Mouse (Mus musculus): ENCODE measurements around the gene Slc45a1. TPM values are rescaled to one million over a fixed set of nuclear protein-coding genes. Genes with fewer than 3 reads are reported as not detected.

Slc45a1 gene
- polyA plus RNA-seq, 1 experiment from 2014 or later: 0.30 TPM

DNA sequence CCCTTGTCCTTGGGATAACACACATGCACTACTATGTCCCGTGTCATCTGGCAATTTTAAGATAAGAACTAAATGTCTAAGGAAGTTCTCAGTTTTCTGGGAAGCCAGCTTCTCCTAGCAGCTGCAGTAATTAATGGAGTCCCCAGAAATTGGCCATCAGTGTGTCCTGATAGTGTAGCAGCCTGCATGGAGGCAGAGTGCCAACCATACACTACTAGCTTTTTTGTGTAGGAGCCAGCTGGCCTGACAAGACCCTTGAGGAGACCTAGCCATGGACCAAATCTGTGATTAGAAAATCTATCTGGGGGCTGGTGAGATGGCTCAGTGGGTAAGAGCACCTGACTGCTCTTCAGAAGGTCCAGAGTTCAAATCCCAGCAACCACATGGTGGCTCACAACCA is 53.3 kb downstream of the Slc45a1 start:
- Histone ChIP-seq H3K27ac (peak overlapping the region; percentile 78), H3K27me3 (no peaks in the 10 kb centered on the region), H3K9me3 (replicated peaks) (no peaks in the 10 kb centered on the region), H3K4me1 (peaks cover 52% of the 10 kb centered on the region), H3K9ac (no peak overlapping the region), H3K4me2 (no peak overlapping the region), H3K4me3 (replicated peaks) (no peak overlapping the region), H3K36me3 (0 out of 2 replicates have a peak, but pooled peaks cover 11% of the 10 kb centered on the region)
- no peak for ATAC-seq (replicated peaks; ENCODE audit: low FRiP score)
- WGBS: 59% methylated on average over 1 of the region's 1 CpGs

DNA sequence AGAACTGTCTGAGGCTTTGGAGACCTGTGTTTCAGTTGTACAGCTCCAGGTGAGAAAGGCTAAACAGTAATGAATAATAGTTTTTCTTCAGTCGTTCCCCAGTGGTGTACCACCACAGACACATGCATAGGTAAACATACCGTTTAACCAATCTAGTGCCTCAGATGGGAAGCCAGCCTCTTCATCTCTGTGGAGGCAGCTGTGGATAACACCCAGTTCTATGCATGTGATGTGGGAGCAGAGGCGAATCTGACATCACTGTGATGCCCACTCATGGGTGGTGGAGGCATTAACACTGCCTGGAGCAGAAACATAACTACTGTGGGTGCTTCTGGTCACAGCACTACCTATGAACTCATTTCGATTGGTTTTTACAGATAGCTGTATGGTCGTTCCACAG is 56.0 kb downstream of the Slc45a1 start:
- Histone ChIP-seq H3K4me2 (no peak overlapping the region), H3K4me3 (replicated peaks) (no peak overlapping the region), H3K9ac (no peak overlapping the region), H3K36me3 (0 out of 2 replicates have a peak, but pooled peaks cover 11% of the 10 kb centered on the region), H3K27me3 (no peaks in the 10 kb centered on the region), H3K4me1 (peaks cover 78% of the 10 kb centered on the region), H3K9me3 (replicated peaks) (no peaks in the 10 kb centered on the region), H3K27ac (no peak overlapping the region)
- WGBS: 73% methylated on average over 5 of the region's 5 CpGs
- ATAC-seq (replicated peaks; ENCODE audit: low FRiP score): no peak

DNA sequence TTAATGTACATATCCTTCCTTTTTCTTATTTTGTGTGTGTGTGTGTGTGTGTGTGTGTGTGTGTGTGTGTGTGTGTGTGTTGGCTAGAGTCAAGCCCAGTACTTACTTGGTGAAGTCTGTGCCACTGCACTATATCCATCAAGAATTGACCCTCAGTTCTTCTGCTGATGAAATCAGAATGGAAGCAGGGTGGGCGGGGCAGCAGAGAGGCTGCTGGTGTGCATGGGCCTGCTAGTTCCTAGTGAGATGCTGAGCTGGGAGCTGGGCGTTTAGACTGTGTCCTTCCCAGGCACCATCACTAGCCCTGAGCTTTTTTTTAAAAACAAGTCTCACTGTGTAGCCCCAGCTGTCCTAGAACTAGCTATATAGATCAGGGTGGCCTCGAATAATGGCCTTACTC is 56.9 kb downstream of the Slc45a1 start:
- no peaks in the 10 kb centered on the region for H3K9me3 ChIP-seq (replicated peaks)
- WGBS: 71% methylated on average over 3 of the region's 3 CpGs
- H3K4me3 ChIP-seq (replicated peaks): no peak overlapping the region
- no peaks in the 10 kb centered on the region for H3K27me3 ChIP-seq
- no peak overlapping the region for H3K9ac ChIP-seq
- no peak overlapping the region for H3K4me2 ChIP-seq
- no peak for ATAC-seq (replicated peaks; ENCODE audit: low FRiP score)
- H3K4me1 ChIP-seq: peaks cover 84% of the 10 kb centered on the region
- 0 out of 2 replicates have a peak, but pooled peaks cover 9% of the 10 kb centered on the region for H3K36me3 ChIP-seq
- no peak overlapping the region for H3K27ac ChIP-seq

DNA sequence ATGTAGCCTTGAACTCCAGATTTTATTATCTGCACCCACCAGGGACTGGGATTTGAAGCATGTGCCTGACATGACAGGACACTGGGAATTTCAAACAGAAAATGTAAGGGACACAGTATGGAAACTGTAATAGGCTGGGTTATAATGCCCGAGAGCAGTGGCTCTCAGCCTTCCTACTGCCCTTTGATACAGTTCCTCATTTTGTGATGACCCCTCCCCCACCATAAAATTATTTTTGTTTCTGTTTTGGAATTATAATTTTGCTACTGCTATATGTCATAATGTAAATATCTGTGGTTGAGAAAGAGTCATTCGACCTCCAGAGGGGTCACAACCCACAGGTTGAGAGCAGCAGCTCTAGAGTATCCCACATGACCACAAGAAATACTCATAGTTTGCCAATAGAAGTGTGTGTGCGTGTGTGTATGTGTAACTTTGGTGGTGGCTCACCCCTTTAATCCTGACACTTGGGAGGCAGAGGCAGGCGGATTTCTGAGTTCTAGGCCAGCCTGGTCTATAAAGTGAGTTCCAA is 57.6 kb downstream of the Slc45a1 start:
- 0 out of 2 replicates have a peak, but pooled peaks cover 7% of the 10 kb centered on the region for H3K36me3 ChIP-seq
- no peak overlapping the region for H3K4me2 ChIP-seq
- no peak for ATAC-seq (replicated peaks; ENCODE audit: low FRiP score)
- H3K27ac ChIP-seq: no peak overlapping the region
- H3K4me1 ChIP-seq: peaks cover 84% of the 10 kb centered on the region
- H3K27me3 ChIP-seq: no peaks in the 10 kb centered on the region
- H3K9me3 ChIP-seq (replicated peaks): no peaks in the 10 kb centered on the region
- WGBS: 91% methylated on average over 4 of the region's 4 CpGs
- H3K9ac ChIP-seq: no peak overlapping the region
- H3K4me3 ChIP-seq (replicated peaks): no peak overlapping the region

DNA sequence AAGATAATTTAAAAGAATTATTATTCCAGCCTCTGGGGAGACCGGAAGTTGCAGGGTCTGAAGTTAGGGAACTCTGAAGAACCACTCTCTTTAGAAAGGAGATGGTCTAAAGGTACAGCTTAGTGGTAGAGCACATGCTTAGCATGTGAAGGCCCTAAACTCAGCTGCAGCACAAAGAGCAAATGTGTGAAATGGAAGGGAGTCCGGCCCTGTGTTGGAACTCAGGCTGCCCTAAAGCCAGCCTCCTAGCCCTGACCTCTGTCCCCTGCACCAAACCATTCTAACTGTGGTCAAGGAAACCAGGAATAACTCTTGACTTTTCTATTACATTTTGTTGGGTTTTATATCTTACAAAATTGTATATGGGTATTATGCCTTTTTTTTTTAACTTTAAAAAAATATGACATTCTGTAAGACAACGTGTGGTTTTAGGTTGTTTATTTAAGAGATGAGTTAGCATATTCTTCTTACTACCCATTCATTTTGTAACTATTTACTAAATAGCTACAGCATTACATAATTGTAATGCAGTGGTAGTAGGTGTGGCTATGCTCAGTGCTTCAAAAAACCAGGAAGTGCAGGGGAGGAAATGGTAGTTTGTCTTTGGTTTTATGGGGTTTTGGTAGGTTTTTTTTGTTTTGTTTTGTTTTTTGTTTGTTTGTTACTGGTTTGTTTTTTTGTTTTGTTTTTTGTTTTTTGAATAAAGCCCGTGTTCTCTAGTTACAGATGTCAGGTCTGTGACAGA is 58.3 kb downstream of the Slc45a1 start:
- Histone ChIP-seq H3K4me1 (peaks cover 86% of the 10 kb centered on the region), H3K36me3 (0 out of 2 replicates have a peak, but pooled peaks cover 7% of the 10 kb centered on the region), H3K27me3 (no peaks in the 10 kb centered on the region), H3K9me3 (replicated peaks) (no peaks in the 10 kb centered on the region), H3K27ac (peak overlapping the region; percentile 32; the same call in 1 of the 2 replicates), H3K4me3 (replicated peaks) (no peak overlapping the region), H3K4me2 (no peak overlapping the region), H3K9ac (no peak overlapping the region)
- no peak for ATAC-seq (replicated peaks; ENCODE audit: low FRiP score)
- 57% methylated on average over 4 of the region's 4 CpGs for WGBS

DNA sequence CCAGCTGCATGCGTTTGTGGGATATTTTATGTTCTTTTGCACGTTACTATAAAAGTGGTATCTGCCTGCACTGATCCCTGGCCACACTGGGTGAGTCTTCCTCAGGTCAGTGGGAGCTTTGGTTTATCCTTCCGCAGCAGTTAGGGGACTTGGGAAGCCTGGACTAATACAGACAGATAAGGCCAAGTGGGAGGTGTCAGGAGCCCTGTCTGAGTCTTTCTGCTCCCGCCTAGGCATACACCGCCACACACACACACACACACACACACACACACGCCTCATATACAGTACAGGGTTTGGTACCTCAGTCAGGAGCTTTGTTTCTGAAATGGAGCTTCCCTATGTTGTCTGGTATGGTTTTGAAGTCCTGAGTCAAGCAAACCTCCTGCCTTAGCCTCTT is 59.9 kb downstream of the Slc45a1 start:
- Histone ChIP-seq H3K4me1 (peaks cover 84% of the 10 kb centered on the region), H3K27ac (peak overlapping the region; percentile 86), H3K4me2 (0 out of 2 replicates have a peak overlapping the region, but pooled peaks have one; percentile 14), H3K36me3 (0 out of 2 replicates have a peak, but pooled peaks cover 7% of the 10 kb centered on the region), H3K9me3 (replicated peaks) (no peaks in the 10 kb centered on the region), H3K9ac (no peak overlapping the region), H3K4me3 (replicated peaks) (no peak overlapping the region), H3K27me3 (no peaks in the 10 kb centered on the region)
- WGBS: 42% methylated on average over 6 of the region's 6 CpGs
- no peak for ATAC-seq (replicated peaks; ENCODE audit: low FRiP score)

DNA sequence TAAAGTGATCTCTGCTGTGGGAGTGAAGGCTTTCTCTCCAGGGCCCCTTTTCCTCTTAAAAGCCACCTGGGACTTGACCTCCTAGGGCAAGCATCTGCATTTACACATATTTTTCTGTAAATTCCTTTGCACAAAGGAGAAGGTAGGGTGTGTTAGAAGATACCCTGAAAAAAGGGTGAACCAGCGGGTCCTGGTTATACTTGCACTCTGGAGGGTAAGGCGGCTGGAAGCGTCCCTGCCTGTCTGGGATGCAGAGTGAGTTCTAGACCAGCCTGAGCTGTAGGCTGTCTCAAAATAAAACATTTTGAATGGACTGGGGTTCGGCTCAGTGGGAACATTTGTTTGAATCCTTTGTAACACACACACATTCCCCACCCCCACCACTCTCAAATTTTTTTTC is 60.4 kb downstream of the Slc45a1 start:
- Histone ChIP-seq H3K4me3 (replicated peaks) (no peak overlapping the region), H3K4me2 (peak overlapping the region; percentile 14; the same call in 1 of the 2 replicates), H3K4me1 (peaks cover 89% of the 10 kb centered on the region), H3K9ac (no peak overlapping the region), H3K9me3 (replicated peaks) (no peaks in the 10 kb centered on the region), H3K27ac (peak overlapping the region; percentile 86), H3K36me3 (0 out of 2 replicates have a peak, but pooled peaks cover 7% of the 10 kb centered on the region), H3K27me3 (no peaks in the 10 kb centered on the region)
- ATAC-seq (replicated peaks; ENCODE audit: low FRiP score): no peak
- WGBS: 28% methylated on average over 4 of the region's 4 CpGs

DNA sequence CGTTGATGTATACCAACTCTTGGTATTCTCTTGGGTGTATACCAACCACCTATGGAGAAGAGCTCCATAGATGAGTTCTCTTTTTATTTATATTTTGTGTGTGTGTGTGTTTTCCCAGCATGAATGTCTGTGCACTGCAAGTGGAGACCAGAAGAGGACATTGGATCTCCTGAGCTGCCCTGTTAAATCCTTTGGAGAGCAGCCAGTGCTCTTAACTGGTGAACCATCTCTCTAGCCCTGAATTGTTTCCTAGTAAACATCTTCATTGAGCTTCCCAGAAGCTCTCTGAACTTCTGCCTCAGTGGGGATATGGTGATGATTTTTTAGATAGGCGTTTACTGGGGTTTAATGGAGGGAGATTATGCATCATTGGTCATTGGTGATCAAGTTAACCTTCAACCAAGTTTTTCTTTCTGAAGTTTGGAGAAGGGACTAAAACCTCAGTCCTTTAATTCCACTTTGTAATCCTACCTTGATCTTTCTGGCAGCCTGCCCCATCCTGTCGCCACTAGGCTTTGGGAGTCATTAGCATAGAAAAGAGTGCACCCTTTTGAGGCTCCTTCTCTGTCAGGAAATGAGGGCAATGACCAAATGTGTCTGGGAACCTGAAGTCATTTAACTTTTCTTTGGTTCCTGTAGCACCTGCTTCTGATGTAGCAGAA is 61.2 kb downstream of the Slc45a1 start:
- Histone ChIP-seq H3K4me2 (peak overlapping the region; percentile 14; the same call in 1 of the 2 replicates), H3K36me3 (0 out of 2 replicates have a peak, but pooled peaks cover 3% of the 10 kb centered on the region), H3K4me1 (peaks cover 89% of the 10 kb centered on the region), H3K9me3 (replicated peaks) (no peaks in the 10 kb centered on the region), H3K9ac (no peak overlapping the region), H3K27me3 (no peaks in the 10 kb centered on the region), H3K4me3 (replicated peaks) (no peak overlapping the region), H3K27ac (peak overlapping the region; percentile 86)
- 20% methylated on average over 3 of the region's 3 CpGs for WGBS
- ATAC-seq (replicated peaks; ENCODE audit: low FRiP score): no peak

DNA sequence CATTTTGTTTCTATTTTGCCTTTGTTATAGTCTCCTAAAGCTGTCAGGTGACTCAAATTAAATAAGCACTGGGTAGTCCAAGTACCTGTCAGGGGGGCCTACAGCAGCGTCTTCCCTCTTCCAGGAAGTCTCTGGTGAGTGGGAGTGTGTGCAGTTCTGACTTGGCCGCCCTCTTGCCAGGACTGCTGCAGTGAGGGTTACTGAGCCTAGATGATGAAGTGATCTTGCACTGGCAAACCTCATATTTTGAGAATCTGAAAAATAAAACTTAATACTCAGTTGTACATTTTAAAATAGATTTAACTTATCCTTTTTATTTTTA is 63.7 kb downstream of the Slc45a1 start:
- no peaks in the 10 kb centered on the region for H3K27me3 ChIP-seq
- H3K27ac ChIP-seq: peak overlapping the region; percentile 45
- WGBS: 34% methylated on average over 2 of the region's 2 CpGs
- H3K4me3 ChIP-seq (replicated peaks): no peak overlapping the region
- peaks cover 97% of the 10 kb centered on the region for H3K4me1 ChIP-seq
- H3K36me3 ChIP-seq: no peaks in the 10 kb centered on the region
- no peak overlapping the region for H3K9ac ChIP-seq
- ATAC-seq (replicated peaks; ENCODE audit: low FRiP score): no peak
- no peak overlapping the region for H3K4me2 ChIP-seq
- no peaks in the 10 kb centered on the region for H3K9me3 ChIP-seq (replicated peaks)

DNA sequence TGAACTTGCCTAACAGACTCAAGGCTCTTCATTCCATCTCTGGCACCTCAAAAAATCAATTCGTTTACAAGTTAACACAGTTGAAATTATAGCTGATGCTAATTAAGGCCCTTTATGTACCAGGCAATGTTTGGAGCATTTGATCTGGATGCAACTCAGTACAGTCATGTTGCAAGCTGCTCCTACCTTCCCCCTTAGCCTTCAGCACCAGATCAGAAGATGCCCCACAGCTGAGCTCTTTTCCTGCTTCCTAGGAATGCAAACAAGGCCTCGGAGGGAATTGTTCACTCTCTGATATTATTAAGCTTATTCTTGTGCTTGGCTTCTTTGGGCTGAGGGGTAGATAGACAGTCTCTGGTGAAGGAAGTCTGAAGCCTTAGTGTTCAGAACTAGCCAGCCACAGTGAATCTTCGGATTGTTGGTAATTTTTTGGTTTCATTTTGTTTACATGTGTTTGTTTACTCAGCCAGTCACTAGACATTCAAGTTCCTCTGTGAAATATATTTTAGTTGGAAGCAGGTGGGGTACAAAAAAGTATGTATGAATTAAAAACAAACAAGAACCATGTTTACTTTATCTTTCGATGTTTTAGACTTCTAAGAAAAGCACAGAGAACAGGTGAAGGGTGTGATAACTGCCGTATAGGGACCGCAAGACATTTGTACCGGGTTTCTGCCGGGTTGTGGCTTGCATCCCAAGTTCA is 64.2 kb downstream of the Slc45a1 start:
- WGBS: 66% methylated on average over 8 of the region's 8 CpGs
- H3K4me1 ChIP-seq: peaks cover 97% of the 10 kb centered on the region
- no peaks in the 10 kb centered on the region for H3K9me3 ChIP-seq (replicated peaks)
- no peaks in the 10 kb centered on the region for H3K27me3 ChIP-seq
- peak overlapping the region; percentile 57 for H3K27ac ChIP-seq
- H3K4me2 ChIP-seq: no peak overlapping the region
- H3K36me3 ChIP-seq: no peaks in the 10 kb centered on the region
- no peak for ATAC-seq (replicated peaks; ENCODE audit: low FRiP score)
- H3K9ac ChIP-seq: no peak overlapping the region
- H3K4me3 ChIP-seq (replicated peaks): no peak overlapping the region

DNA sequence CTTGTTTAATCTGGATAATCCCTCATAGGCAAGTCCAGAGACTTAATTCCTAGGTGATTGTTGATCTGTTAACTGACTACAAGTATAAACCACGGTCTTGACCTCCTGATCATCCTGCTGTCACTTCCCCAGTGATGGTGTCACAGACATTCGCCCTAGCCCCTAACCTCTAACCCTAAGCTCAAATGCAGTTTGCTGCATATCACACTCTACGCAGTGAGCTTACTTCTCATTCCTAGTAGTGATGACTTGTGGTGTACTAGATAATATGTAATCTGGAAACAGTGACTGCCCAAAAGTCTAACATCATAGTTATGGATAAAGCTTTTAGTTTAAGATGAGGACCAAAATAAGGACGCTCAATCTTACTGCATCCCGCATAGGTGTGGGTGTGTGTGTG is 65.7 kb downstream of the Slc45a1 start:
- no peak for ATAC-seq (replicated peaks; ENCODE audit: low FRiP score)
- Histone ChIP-seq H3K9ac (no peak overlapping the region), H3K9me3 (replicated peaks) (no peaks in the 10 kb centered on the region), H3K27ac (0 out of 2 replicates have a peak overlapping the region, but pooled peaks have one; percentile 57), H3K36me3 (no peaks in the 10 kb centered on the region), H3K27me3 (no peaks in the 10 kb centered on the region), H3K4me3 (replicated peaks) (no peak overlapping the region), H3K4me1 (peaks cover 97% of the 10 kb centered on the region), H3K4me2 (no peak overlapping the region)
- 66% methylated on average over 5 of the region's 5 CpGs for WGBS

DNA sequence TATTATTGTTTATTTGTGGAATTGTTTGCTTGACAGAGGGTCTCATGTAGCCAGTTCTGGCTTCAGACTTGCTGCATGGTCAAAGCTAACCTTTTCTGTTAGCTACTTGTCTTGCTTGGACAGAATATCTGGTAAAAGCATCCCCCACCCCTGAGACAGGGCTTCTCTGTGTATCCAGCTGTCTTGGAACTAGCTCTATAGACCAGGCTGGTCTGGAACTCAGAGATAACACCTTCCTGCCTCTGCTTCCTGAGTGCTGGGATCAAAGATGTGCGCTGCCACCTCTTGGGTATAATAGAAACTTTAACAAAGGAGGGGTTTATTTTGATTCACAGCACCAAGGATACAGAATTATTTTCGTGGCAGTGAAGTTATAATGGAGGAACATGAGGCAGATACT is 66.2 kb downstream of the Slc45a1 start:
- WGBS: 87% methylated on average over 2 of the region's 2 CpGs
- ATAC-seq (replicated peaks; ENCODE audit: low FRiP score): no peak
- Histone ChIP-seq H3K4me1 (peaks cover 97% of the 10 kb centered on the region), H3K4me3 (replicated peaks) (no peak overlapping the region), H3K4me2 (no peak overlapping the region), H3K9ac (no peak overlapping the region), H3K27me3 (no peaks in the 10 kb centered on the region), H3K9me3 (replicated peaks) (no peaks in the 10 kb centered on the region), H3K27ac (0 out of 2 replicates have a peak overlapping the region, but pooled peaks have one; percentile 93), H3K36me3 (peaks cover 2% of the 10 kb centered on the region; the same call in 1 of the 2 replicates)

Measured in kidney, embryonic 15.5 days (tissue).